Mouse (Mus musculus): Measurements from ENCODE around the gene Zfp536.

DNA sequence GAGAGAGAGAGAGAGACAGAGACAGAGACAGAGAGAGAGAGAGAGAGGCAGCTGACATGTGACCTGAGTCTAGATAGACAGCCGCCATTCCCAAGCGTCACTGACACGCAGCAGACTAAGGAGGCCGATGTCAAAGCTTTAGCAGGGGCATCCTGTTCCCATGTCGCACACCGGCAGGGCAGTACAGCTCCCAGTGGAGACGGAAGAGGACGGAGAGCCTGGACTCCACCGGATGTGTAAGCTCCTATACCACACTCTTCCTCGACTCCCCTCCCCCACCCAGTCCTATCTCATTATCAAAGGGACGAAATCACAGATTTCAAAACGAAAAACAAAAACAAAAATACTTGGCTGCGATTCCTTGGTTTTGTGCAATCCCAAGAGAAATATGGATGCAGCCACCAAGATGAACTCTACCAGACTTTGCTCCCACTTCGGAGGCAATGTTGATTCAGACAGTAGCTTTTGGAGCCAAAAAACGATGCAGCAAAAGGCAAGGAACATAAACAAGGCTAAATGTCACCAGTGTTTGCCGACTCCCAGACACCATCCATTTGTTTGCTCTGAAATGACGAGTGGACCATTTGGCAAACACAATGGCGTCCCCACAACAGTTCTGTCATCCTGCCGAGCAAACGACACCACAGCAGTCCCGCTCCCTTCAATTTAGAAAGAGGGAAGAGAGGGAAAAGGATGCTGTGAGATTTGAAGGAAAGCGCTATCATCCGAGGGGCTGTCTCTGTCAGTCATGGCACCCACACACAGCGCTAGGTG, 299.9 kb downstream of the Zfp536 start:
- TF ChIP-seq CTCF (IDR thresholded peaks at IDR 0.05) (no peak), EP300 (IDR thresholded peaks at IDR 0.05) (no peak)

Data from lung, postnatal 0 days (tissue).